Mouse (Mus musculus) thymus, postnatal 14 days (tissue): ENCODE data around the gene Ltv1.

Experiments
- DNase-seq: peaks from one replicate; pipeline ENCODE4 v3.0.0; 2021

Ltv1 gene

DNA sequence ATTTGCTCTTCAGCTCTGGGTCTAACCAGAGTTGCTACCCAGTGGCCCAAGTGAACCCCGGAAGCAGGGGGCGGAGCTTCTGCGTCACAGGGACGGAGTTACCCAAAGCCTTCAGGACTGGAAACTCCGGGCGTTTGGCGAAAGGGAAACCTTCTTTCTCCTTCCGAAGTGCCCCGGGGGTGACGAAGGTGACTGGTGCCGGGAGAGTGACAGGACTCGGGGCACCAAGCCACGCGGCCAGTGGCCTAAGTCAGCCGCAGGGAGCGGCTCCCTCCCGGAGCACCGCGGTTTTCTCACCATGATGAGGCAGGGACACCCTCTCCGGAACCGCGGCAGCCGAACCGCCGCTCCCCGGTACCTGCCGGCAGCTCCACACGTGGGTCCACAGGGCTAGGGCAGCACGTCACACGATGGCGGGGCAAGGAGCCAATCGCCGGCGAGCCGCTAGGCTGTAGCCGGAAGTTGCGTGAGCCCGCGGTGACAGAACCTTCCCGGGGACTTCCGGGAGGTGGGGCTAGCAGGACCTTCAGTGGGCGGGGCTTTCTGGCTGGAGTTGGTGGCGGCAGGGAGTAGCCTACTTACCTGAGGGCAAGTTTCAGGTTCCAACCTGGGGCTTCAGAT, at the start of gene Ltv1:
Ltv1 (minus strand) TSS at position 438 of the 621 bp plus-strand sequence.
- peak; percentile 95 for DNase-seq

DNA sequence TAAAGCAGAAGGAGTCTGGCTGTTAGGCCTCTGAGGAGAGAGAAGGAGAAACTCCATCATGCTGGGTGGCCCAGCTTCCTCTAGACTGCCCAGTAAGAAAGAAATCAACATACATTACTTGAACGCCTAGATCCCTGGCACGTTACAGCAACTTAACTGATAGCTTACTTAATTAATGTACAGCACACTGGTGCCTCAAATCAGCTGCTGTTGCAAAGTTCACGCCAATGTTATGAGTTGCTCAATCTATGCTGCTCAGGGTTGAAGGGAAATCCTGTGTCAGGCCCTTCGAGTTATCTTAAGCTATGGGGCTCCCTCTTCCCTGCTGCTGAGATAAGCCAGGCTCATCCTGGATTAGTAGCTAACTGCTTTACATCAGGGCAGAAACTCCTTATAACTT, 47.5 kb upstream of the Ltv1 start:
- no peak for DNase-seq

DNA sequence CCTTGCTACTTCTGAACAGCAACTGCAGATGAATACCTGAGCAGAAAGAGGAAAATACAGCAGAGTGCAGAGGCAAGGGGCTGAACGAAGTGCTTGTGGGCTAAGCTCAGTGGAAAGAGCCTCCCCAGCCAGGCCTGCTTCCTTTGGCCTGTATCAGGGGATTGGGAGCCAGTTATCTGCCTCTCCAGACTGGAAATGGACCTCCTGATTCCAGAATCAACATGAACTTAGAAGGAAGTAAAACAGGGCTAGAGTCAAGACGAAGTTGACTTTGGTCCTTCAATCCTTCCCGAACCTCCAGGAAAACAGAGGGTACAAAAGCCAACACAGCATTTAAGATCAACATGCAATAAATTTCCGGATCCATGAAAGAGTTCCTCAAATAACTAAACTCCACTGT, 45.2 kb upstream of the Ltv1 start:
- no peak for DNase-seq

DNA sequence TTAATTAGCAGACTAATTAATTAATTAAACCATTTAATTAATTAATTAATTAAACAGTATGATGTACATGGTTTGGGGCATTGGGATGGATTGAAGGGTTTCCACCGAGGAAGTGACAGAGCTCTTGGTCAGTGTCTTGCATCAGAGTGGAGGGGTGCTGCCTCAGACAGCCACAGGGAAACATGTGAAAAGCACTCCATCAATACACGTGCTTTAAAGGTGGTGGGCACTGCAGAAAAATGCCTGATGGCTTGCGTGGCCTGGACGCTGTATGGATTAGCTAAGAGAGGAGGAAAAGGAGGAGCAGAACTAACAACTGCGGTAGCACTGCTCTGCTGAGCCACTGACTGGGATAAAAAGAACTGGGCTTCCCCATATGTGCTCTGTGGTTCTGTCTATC, 43.9 kb upstream of the Ltv1 start:
- no peak for DNase-seq

DNA sequence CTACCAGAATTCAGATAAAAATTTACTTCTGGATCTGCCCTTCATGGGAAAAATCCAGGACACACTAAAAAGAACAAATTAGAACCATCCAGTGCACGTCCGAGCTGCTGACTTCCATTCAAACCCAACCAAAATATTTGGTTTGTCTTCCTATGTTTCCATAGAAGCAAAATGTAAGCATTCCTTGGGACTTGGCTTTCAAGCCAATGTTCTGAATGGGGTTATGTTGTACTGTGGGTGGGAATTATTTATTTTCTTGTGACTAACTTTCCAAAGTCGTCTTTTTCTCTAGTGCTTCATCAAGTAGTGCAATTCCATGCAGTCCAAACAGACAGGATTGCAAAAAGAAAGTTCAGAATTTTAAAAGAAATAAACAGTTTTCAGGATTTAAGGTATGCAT, 41.5 kb upstream of the Ltv1 start:
- DNase-seq: no peak

DNA sequence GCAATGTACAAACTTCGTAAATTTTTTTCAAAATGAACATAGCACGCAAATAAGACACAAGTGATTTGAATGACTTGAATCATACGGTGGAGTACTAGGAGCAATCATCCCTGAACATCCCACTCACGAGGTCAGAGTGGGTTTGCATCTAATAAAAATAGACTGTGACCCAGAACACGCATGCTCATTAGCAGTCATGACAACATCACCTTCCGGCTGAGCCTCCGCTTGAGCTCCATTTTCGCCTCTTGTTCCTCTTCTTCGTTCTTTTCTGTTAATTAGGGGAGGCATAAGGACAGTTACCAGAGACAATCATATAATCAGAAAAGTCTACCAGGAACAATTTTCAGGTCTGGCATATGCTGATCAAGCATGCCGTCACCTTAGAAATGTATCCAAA, 41.0 kb upstream of the Ltv1 start:
- DNase-seq: no peak

DNA sequence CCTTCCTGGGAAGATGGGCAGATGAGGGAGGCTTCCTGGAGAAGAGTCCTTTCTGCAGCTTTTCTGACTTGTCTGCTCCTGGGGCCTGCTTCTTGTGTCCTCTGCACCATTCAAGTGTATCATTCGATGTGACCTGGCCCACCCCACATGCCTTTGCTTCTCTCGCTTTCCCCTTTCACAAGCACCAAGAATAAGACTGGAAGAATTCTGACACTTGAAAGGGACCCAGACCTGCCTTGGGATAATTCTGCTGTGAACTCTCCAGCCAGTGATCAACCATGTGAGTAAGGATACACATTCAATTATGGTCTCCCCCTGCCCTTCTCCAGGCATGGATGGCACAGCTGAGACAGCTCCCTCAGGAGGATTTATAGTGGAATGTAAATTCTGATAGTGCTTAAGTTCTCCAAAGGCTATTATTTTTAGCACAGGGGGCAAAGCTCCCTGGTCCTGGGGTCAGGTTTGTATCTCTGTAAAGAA, 40.2 kb upstream of the Ltv1 start:
- no peak for DNase-seq

DNA sequence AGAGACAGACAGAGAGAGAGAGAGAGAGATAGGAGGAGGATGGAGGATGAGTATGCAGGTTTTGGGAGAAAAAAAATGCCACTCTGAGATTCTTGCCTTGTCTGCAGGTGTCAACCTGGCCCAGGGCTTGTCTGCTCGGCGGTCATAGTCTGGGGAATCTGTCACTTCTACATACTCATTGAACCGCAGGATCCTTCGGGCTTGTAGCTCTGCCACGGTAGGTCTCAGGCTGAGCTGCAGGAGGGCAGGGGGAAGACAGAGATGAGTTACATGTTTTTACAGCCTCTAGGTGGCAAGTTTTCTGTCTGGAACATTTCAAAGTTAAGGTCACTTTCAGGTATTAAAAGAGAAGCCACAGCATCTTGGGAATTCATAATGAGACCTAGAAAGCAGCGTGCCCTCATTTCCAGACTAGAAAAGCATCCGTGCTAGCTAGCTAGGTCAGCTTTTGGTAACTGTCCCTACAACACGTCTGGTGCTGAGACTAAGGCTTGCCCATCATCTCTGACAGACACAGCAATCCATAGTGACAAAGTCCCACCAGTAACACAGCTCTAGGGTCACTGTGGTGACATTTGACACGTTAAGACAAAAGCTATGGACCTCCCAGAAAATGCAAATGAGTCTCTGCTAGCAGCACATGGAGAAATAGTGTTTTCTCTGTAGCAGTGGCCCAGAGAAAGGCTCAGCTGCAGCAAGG, 39.6 kb upstream of the Ltv1 start:
- DNase-seq: no peak

DNA sequence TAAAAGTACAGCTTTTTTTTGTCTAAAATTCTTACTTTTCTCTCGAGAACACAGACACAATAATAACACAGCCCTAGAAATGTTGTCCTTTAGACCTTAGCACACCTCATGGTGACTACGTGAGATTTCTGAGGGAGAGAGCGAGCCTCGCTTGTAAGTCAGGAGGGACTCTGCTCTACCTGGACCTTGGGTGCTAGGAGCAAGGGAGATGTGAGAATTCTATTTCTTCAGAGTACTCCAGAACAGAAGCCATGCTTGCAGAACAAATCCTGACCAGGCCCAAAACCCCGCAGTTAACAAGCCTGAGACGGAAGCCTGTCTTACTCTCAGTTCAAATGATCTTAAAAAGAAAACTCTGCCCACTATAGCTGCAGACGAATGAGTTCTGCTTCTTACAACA, 37.7 kb upstream of the Ltv1 start:
- no peak for DNase-seq

DNA sequence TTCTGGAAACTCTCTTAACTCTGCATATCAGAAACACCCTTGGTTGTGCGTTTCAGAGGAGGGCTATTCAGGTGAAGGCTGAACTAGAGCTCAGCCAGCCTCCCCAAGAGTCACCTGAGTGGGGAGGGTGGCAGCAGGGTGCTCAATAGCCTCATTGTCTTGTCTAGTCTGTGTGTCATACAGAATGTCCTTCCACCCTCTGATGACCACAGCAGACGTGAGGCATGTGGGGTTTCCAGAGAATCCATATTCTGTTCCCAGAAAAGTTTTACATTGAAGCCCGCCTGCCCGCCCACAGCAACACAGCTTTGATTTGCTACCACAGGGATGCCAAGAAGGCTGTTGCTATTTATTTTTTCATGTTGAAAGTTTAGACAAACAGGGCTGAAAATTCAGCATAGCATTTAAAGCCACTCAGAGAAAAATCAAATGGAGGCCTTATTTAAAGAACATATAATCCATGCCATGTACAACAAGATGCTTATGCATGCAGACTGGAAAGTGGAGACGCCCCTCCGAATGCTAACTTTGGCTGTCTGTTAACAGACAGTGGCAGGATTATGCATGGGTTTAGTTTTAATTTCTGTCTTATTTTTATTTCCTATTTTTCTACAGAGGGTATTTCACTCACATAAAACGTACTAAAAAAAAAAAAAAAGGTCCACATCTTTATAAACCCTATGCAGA, 32.6 kb upstream of the Ltv1 start:
- DNase-seq: no peak

DNA sequence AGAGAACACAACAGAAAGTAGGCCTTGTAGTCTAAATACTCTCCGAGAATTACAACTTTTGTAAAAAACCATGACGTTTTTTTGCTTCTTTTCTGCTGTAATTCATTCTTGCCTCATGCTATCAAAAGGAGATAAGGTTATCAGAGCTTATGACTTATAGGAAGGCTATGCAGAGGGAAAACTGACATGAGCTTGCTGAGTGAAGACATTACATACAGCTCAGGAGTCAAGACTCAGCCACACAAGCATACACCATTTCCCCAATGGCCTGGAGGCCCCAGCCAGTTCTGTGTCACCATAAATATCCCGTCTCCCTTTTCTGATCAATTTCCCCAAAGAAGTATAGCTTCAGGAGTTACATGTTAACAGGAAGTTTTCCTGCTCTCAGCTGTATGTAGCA, 29.2 kb upstream of the Ltv1 start:
- DNase-seq: no peak

DNA sequence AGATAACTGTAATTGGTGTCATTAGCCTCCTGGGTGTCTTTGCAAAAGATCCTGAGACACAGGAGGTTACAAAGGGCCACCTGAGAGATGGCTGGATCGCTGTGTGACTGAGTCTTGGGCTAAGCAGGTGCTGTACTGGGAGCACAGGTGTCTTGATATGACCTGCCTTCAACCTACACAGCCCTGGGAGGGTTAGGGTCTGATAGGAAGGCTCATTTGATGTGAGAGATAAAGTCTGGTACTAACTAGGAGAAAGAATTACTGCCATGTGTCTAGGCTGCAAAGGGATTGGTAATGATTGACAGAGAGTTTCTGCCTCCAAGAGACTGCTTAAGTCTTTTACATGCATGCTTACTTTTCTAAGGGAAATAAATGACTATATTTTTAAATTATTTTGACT, 27.1 kb upstream of the Ltv1 start:
- no peak for DNase-seq

DNA sequence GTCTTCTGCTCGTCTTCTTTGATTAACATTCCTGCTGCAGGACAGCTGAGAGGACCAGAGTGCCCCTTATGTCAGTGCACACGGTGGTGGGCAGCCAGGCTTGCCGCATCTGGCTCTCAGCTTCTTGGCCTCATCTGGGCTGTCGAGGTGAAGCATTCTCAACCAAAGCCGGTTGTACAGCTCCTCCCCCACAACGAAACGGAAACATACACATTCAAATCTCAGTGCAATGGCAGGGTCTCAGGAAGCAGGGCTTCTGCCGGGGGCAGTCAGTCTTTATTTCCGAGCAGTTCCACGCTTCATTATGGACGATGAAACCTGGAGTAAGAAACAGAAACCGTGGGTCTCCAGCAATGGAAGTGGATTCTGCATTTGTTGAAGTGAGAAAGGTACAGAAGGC, 21.0 kb upstream of the Ltv1 start:
- no peak for DNase-seq

DNA sequence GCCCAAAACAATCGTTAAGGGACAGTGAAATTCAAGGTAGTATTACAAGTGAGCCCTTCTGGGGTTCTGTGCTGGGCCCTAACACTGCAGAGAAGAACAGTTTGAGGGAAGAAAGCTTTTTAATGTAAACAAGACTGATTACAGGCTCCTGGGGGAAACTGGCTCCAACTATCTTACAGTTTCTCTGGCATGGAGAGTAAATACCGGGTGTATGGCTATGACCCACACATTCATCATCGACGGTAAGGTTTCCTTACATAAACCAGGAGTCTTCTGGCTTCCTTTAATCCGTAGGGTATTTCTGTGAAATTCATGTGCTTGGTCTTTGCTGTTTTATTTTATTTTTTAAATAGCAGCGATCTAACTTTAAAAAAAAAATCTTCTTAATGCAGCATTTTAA, 19.9 kb upstream of the Ltv1 start:
- DNase-seq: no peak

DNA sequence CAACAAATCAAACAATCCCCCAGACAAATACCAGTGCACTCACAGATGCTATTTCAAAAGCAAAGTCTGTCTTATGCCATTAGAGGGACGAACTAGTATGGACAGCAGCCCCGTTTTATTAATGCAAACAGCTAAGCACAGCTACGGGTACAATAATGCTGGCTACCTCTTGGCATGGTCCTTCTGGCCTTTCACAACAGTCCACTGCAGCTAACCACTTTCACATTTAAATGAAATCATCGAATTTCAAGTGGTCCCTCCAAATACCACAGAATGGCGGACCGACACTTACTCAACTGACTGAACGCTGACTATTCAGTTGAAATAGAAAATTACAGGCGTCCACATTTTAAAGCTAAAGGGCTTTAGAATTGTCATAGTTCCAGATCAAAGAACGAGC, 19.4 kb upstream of the Ltv1 start:
- no peak for DNase-seq

DNA sequence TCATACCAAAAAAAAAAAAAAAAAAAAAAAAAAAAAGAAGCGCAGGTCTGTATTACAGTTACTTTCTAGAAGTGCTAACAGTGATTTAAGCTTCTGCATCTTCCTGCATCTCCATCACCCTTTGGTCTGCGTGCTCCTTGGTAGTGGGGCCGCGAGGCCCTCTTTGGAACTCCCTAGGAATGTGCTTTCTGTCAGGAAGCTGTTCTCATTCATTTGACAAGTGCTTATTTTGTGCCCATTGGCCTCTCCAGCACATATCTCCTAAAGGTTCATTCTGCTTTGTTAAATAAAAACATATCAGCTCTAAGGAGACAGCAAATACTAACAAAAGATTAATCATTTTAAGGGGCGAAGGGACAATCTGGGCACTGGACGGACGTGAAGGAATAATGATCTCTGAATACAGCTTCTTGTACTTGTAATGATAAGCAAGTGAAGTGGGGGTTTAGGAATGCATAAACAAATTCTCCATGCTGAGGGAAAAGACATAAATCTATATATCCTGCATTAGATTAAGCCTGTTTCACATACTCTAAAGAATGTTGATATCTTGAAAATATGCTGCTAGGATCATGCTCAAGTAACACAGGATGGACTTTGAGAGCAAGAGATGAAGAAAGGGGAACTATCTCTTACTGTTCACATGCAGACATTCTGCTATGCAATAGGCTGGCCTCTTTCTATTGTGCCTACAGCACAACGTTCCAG, 17.1 kb upstream of the Ltv1 start:
- DNase-seq: no peak

DNA sequence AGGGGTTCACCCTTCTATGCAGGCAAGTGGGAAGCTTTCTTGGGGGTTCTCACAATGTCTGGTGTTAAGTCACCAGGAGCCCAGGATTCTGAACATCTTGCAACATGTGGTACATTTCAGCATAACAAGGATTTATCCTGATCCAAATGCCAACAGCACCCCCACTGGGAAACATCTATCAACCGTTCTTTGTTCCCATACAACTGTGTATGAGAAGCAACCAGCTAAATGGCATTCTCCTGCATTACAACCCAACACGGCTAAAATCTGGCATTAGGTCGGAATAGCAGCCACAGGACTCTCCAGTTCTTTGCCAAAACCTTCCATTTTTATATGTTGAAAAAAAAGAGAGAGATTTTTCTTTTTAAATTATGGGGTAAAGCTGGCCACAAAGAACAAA, 16.5 kb upstream of the Ltv1 start:
- no peak for DNase-seq

DNA sequence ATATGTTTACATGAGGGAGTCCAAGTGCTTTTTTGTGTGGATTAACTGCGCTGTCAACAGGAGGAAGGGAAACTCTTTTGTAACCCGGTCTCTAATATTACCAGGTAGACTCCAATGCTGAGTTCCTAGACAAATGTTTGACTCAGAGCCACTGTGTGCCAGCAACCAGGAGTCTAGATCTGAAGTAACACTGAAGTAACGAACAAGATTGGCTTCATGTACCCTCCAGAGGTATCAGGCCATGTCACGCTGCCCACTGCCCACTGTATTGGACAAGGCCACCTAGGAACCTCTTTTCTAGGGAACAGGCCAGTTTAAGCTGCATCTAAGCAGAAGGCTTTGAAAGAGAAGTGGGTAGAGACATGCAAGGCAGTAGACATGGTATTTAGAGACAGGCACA, 16.1 kb upstream of the Ltv1 start:
- DNase-seq: no peak

DNA sequence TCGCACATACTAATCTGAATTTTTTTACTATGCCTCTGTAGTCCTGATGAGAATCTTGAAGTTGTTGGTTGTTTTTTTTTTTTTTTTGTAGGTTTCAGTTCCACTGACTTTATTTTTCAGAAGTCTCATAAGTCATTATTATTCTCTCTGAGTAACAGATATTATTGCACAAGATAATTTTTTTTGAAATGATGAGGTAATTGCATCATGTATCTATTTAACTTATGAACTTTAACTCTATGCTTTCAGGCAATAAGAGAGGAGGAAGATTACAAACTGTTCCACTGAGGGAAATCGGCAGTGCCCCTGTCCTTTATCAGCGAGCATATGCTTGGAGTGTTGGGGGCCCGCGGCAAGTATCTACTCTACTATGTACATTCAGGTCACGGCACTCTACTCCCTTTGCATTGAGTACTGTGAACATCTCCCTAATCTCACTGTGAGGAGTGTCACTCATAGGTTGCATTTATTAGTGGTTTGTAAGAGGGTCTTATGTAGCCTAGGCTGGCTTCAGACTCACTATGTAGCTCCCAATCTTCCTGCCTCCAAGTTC, 8.8 kb upstream of the Ltv1 start:
- no peak for DNase-seq

DNA sequence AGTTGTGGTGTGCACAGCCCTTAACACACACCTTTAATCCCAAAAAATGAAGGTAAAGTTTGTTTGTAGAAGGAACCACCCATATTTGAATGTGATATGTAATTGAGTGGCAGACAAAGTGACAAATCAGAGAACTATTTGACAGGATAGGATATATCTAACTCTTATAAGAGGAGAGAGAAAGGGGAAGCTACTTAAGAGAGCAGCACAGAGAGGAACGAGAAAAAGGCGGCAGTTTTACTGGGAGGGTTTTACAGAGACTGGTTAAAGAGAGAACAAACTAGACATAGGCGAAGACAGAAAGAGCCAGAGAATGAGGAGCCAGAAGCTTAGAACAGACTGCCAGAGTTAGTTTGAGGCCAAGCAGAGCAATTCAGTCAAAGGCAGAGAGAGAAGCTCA, 7.9 kb upstream of the Ltv1 start:
- DNase-seq: no peak

DNA sequence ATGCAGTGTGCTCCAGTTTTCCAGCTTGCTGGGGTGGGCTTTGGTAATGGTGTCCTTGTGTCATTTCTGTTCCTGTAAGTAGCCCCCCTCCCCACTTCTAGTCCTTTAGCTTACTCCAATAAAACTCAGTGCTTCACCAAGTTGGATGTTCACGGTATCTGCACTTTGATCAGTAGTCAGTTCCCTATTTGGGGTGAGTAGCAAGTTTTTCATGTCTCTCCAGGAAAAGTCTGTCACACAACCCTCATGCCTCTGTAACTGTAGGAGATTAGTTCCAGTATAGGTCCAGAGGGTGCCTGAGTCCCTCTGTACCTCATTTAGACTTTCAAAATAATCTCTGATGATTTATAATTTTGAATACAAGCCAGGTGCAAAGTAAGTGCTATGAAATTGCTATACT, 6.3 kb upstream of the Ltv1 start:
- DNase-seq: no peak

DNA sequence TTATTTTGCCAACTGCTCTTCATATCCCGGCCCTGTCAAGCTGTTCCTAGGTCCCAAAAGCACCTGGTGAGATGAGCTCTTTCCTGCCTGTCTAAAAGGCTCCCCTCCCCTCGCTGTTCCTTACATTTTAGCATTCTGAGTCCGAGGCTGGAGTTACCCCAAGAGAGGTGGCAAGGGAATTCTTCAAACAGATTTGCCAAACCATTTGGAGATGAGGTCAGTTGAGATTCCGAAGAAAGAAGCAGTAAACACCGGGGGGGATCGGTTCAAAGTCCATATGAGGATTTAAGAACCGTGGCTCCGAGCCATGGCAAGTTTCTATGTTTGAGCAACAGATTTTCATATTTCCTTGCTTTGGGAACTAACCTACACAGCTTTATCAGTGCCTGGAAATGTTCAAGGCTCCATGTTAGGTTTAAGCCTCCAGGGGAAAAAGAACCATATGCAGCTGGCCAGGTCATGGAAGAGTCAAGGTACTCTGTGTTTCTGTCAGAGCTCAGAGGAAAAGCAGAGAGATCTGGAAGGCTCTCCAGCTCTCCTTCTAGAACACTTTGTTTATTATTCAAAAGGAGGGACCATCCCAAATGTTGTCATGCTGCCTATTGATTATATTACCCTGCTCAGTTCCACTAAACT, 4.0 kb upstream of the Ltv1 start:
- no peak for DNase-seq

DNA sequence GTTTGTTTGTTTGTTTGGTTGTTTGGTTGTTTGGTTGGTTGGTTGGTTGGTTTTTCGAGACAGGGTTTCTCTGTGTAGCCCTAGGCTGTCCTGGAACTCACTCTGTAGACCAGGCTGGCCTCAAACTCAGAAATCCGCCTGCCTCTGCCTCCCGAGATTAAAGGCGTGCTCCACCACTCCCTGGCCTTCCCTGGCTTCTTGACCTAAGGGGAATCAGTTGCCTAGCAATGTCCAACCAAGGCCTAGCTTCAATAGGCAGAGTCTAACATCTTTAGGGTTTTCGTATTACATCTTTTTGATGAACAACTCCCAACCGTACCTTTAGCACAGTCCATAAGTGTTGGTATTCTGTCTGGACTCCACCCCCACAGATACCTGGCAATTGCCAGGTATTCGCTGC, 528 bp upstream of the Ltv1 start:
- DNase-seq: peak; percentile 13
